Mouse (Mus musculus) WW6 (cell line): ENCODE data around the gene Tbx3.

Source experiments
- DNase-seq: peaks from one replicate; pipeline ENCODE4 v3.0.0-alpha.2; 2013; ENCODE audit warnings: low read depth, low spot score

Gene Tbx3

DNA sequence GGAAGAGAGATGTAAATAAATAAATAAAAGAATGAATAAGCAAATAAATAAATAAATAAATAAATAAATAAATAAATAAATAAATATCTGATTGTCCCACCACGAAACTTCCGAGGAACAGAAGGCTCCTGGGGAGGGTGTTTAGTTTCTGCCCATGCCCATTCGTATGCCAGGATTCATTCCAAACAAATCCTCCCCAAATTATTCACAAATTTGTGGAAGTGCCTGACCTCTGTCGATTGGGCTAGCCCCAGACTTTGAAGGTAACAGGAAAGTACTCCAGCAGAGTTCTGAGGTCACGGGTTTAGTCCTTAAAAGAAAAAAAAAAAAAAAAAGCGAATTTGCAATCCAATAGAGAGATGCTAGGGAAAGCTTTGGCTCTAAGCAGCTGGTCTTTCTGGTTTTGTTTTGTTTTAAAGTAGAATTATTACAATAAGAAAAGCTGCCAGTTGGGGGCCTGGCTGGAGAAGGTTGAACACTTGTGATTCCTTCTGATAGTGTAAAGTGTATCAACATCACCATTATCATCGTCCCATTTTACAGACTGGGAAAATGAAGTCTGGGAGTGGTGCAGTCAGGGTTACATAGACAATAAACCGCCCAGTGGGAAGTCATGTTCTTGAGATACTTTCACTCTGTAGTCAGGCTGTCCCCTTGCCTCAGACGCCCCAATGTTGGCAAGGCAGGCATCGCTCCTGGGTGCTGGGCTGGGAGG is 9.3 kb downstream of the Tbx3 start:
- peak; percentile 80 for DNase-seq

DNA sequence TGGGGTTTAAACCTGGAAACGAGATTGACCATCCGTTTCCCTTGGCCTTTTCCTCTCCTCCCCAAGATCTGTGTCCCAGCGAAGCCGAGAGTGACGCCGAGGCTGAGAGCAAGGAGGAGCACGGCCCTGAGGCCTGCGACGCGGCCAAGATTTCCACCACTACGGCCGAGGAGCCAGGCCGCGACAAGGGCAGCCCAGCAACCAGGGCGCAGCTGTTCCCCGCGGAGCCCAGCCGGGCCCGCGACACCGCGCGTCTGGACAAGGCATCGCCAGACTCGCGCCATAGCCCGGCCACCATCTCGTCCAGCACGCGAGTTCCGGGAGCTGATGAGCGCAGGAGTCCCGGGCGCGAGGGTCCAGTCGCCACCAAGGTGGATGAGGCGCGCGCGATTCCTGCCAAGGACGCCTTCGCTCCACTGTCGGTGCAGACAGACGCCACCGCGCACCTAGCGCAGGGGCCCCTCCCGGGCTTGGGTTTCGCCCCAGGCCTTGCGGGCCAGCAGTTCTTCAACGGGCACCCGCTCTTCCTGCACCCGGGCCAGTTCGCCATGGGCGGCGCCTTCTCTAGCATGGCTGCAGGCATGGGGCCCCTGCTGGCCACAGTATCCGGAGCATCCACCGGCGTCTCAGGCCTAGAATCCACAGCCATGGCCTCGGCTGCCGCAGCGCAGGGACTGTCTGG is 10.0 kb downstream of the Tbx3 start:
- no peak for DNase-seq

DNA sequence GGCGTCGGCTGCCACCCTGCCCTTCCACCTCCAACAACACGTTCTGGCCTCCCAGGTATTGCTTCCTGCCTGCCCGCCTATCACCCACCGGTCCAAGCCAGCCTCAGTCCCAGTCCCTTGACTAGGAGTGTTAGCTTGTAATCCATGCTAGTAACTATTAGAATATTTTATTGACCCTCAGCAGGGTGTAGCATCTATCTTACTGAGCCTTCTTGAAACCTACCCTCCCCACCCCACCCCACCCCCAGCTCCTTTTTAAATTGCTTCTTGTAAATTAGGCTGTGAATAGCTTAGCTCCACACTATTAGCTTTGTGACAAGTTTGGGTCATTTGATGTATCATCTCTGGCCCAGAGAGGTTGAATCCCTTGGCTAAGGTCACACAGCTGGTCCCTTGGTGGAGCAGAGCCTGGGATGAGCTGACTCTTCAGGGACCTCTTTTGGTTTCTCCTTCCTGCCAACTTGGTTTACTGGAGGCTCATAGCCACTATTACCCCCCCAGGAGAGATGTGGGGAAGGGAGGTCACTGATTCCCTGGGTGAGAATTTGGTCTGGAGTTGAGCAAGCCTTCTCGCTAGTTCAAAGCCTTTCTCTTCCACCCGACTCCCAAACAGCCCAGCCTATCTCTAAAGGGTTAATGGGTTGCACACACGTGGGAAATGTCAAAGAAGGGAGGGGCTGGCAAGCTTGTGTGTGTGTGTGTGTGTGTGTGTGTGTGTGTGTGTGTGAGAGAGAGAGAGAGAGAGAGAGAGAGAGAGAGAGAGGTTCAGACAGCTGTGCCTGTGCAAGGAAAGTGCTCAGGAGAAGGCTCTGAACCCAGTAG is 10.8 kb downstream of the Tbx3 start:
- no peak for DNase-seq

DNA sequence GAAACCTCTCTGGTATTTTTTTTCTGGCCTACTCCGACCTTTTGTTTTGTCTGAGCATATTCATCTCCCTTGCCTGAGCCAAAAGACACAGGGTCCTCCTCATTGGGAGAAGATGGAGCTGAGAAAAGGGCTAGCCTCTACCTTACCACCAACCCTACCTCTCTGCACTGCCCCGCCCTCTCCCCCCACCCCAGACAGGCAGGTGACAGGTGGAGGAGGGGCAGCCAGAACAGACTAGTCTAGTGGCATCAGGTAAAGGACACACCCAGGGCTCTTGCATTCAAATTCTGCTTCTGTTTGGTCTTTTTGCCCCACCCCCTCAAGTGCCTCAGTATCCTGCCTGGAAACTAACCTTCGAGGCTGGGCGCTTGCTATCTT is 11.4 kb downstream of the Tbx3 start:
- DNase-seq, result no peak

DNA sequence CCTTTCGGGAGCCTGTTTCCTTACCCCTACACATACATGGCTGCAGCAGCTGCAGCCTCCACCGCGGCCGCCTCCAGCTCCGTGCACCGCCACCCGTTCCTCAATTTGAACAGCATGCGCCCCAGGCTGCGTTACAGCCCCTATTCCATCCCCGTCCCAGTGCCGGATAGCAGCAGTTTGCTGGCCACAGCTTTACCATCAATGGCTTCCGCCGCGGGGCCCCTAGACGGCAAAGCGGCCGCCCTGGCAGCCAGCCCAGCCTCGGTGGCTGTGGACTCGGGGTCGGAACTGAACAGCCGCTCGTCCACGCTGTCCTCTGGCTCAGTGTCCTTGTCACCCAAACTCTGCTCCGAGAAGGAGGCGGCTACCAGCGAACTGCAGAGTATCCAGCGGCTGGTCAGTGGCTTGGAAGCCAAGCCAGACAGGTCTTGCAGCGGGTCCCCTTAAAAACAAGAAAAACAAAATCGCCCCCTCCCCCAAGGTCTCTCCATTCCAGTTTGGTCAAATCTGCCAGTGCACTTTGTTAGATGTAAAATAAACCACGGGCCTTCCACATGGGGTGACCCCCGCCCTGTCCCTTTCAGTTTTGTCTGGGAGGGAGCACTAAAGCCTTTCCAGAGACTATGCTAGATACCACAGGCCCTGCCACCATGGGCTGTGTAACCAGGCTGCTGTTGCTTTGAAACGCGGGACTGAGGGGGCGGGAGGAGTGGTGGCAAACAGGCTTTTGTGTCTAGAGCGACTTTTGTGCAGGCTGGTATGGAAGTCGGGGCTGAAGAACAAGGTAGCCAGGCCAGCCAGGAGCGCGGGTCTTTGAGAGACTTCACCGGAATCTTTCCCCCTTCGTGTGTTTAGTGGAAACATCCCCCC is 12.4 kb downstream of the Tbx3 start:
- DNase-seq, result no peak

DNA sequence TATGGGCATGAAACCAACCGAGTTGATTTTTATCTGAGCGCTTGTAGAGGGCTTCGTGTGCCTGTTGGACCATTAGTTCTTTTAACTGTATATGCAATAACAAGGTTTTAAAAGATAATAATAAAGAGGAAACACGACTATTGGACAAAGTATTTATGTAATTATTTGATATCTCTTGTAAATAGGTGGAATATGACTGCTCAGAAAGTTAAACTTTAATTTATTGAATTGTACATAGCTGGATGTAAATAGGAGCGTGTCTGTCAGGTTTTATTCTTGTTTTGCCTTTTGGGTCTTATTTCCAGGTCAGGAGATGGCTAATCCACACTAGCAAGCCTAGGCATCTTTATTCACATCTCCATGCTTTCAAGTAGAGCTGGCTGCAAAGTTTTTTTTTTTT is 13.4 kb downstream of the Tbx3 start:
- no peak for DNase-seq

DNA sequence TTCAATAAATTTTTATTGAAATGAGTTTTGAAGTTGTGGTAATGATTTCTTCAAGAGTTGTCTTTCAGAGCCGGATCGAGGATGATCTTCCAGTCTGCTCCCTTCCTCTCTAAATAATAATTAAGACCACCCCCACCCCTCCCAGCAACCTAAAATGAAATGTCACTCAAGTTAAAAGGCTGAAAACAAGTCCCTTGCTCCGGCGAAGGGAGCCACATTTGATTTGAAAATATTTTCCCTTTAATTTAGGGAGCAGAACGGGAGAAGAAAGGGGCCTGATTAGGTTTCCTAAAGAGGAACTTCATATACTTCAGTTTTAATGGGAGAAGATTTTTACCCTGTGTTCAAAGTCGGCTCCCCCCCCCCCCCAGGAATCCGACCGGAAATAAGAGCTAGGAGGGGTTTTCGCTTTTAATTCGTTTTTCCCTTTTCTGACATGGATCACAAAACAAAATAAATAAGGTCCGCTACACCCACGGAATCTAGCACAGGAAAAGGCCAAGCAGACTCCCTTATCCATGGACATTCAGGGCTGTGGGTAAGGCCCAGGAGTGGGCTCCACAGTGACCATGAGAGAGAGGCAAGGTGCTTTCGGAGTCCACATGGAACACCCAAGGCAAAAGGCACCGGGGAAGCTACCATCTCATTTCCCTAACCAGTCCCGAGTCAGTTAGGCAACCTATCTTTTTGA is 14.4 kb downstream of the Tbx3 start:
- no peak for DNase-seq

DNA sequence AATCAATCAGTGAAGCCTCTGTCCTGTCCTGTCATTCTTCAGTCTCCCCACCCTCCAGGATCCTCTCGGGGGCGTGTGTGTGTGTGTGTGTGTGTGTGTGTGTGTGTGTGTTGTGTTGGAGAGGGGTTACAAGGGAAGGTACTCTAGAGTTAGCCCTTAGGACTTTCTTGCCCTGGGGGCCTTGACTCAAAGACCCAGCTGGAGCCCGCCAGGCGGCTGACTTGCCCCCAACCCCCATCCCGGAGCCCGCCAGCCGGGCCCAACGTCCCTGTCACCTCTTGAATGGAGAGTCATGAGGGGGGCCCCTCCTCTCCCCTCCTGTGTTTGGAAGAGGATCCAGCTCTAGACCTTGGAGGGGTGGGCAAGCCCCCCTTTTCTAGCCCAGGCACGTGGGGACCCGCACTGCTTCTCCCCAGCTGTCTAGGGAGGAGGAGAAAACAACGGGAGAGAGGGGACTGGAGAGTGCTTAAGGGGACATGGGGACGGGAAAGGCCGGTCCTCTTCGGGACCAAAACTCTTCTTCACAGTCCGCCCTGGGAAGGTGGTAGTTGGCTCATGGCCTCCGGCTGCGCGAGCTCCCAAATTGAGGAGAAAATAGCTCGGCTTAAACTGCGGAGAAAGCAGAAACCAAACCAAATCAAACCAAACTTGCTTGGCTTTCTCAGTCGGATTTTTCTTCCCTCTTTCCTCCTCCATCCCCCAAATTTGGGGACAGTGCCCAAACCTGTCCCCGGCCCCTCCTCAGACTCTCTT is 15.2 kb downstream of the Tbx3 start:
- no peak for DNase-seq

DNA sequence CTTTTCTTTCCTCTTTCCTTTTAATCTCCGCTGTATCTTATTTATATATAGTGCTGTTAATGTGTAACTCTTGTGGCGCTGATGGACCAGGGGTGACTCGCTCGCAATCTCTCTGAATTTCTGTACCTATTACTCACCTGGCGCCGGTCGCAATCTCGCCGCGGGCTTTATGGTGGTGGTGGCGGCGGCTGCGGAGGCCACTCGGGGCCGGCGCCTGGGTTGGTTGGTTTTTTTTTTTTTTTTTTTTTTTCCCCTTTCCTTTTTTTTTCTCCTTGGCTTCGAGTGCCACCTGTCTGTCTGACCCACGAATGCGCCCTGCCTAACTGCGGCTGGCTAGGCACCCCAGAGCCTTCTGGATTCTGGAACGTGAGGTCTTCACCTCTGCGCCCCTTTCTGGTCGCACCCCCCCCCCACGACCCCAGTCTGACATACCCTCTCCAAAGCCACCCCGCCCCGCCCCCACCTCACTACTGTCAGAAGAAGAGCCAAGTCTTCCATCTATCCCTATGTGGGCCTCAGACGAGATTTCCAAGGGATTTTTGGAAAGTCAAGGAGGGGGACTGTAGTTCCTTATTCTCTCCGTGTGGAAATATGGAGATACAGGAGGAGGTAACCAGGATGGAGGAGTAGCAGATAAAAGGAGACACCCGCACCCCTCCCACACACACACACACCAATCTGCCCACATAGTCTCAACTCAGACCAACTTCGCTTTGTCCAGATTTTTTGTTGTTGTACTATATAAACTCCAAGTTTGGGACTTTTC is 15.9 kb downstream of the Tbx3 start:
- DNase-seq, result no peak

DNA sequence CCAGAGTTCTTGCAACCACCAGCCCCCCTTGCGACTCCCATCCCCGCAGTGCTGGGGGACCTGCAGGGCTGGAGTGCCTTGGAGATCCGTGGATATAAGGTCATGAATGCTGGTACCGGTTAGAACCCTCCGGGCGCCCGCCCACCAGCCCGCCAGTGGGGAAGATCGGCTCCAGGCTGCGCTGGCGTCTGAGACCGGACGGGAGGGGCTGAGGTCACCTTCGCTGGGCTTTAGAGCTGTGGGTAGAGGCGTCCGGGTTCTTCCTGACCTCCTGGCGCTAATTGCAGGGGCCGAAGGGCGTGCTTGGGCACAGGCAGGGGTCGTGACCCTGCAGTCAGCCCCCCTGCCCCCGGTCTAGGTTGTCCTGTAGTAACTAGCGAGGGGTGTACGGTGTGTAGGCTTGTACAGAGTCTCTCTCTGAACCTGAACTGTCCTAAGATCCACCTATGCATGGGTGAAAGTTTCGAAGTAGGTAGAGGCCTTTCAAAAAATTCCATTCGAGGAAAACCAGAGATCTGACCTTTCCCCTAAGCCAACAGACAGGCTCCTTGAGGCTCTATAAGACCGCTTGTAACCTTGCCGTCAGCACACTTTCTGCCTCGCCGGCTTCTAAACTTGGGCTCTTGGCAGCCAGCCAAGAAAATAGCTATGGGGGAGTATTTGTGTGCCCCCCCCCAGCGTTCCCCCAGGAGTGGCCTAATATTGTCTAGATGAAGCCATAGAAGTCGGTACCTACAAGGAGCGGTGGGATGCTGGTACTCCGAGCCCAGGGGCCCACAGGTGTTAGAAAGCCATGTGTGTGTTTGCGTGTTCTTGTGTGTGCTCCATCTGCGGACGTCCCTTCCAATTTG is 16.8 kb downstream of the Tbx3 start:
- DNase-seq, result no peak

DNA sequence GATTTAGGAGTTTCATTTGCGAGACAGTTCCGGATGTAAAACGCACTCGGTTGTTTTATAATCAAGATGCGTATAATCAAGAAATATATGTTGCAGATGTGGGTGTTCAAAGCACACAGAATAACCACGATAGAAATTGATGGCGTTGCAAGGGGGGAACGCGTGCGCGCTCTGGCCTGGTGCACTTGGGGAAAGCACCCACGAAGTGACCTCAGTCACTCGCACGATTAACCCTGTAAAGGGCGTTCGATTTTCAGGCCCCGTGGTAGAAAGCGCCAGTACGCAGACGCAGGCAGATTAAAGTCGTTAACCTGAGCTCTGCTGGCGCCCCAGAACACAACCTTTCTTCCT is 17.4 kb downstream of the Tbx3 start:
- DNase-seq, result no peak

DNA sequence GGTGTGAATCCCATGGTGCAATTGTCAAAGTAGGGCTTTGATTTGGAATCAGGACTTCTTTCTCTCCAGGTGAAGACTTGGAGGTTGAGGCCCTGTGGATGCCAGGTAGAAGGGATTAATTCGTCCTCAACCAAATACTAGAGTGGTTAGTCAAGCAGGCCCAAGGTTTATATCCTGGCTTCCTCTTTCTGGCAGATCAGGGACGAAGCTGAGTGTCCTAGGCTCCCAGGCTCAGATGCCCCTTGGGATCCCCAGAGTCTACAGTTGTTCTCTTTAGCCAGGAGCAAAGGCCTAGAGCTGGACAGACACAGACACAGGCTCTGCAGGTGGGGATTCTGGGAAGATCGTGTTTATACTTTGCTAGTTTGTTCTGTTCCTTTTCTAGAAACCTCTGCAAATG is 17.8 kb downstream of the Tbx3 start:
- no peak for DNase-seq

DNA sequence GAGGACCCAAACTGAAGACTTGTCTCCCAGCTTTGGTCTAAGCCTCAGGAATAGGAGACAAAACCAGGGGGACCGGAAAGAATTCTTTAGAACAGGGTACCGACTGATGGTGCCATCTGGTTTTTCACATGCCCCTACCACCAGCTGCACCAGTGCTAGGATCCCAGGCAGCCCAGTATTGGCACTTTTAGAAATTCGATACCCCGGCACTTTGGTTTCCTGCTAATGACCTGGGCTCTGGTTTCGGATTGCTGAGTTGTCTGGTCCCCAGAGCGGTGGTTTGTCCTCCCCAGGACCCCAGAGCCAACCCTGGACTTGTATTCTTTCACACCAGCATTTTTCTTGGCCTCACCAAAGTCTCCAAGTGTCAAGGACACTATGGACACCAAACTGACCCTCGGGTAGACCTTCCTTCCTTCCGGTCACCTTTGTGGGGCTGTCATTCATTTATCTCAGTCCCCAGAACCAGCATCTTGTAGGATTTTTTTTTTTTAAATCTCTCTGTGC is 18.5 kb downstream of the Tbx3 start:
- DNase-seq, result no peak

DNA sequence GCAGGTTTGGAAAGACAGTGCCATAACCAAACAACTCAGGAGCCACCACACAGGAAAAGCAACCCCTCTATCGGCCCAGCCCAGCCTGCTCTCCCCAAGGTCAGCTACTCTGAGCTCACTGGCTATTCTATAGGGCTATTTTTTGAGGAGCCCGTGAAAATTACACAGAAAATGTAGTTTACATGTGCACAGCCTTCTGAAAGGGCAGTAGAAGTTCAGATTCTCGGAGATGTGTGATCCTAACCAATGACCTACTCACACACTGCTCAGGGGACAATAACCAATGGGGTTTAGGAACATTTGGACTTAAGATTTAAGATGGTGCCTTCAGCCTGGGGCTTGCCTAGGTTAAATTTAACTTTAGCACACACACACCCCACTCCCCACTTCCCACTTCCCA is 19.0 kb downstream of the Tbx3 start:
- no peak for DNase-seq

DNA sequence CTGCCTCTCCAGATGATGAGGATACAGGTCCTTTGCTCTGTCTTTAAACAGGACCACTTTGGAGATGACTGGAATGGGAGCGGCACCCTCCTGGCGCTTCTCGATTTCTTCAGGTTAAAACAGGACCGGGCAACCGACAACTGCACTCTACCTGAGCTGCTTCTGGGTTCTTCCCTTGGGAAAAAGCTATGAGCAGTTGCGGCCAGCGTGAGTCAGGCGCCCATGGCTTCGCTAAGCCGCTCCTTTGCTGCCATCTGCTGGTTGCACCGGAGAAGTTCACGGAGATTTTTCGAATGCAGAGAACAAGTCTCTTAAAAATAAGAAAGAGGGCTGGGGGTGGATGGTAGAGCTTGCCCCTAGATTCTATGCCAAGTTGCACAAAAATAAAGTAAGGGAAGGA is 20.6 kb downstream of the Tbx3 start:
- DNase-seq, result no peak

DNA sequence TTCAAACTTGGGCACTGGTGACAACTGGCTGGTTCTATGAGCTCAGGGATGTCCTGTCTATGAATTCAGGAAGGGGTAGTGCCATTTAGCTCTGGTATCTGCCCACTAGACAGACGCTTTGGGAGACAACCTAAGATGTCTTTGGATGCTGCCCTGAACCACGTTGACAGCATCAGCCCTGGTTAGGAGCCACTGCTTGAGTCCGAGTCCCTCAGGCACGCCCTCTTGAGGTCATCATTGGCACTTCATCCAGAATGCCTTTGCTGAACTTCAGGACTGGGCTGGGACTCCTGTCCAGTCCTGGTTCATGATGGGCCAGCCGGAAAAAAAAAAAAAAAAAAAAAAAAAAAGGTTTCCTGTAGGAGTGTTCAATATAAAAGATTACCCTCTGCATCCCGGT is 22.0 kb downstream of the Tbx3 start:
- DNase-seq, result no peak

DNA sequence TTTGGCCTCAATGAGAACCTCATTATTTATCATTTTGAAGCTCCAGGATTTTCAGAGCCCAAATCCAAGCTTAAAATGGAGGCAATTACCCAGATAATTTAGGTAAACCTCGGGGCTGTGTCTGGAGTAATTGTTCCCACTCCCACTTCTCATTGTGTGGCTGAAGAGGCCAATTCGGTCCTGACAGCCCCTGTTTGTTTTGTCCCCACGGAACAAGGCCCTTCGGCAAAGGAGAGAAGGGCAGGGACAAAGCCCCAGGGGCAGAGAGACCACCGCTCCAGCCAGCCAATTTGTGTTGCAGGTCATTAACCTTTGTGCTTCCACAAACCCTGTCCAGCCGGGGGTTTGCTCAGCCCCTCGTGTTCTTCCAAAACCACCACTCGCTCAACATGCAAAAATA is 24.4 kb downstream of the Tbx3 start:
- no peak for DNase-seq

DNA sequence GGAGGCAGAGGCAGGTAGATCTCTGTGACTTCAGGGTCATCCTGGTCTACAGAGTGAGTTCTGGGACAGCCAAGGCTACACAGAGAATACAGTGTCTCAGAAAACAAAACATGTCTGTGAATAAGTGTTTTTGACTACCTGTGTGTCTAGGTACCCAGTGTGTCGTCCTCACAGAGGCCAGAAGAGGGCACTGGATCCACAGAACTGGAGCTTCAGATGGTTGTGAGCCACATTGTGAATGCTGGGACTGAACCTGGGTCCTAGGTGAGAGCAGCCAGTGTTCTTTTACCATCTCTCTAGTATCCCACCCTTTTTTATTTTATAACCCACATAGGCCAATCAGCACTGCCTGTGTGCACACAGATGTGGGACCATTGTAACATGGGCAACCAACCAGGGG is 32.6 kb downstream of the Tbx3 start:
- DNase-seq, result no peak

DNA sequence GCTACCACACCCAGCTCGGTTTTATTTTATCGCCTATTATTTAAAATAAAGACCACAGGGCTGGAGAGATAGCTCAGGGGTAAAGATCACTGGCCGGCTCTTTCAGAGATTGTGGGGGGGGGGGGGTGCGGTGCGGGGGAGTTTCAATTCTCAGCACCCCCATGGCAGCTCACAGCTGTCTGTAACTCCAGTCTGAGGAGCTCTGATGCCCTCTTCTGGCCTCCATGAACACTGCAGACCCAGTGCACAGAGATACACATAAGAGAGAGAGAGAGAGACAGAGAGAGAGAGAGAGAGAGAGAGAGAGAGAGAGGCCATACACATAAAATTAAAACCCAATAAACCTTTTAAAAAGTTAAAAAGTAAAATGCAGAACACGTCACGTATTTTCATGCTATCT is 34.4 kb downstream of the Tbx3 start:
- DNase-seq, result no peak
